Mouse (Mus musculus) right cerebral cortex, postnatal 25 days (tissue): Measurements from ENCODE around the gene Amz2.

ENCODE experiments used
- DNase-seq: peaks from one replicate; pipeline ENCODE4 v3.0.0; 2022

Gene Amz2

GRCm38 (mm10) chr11:109495771-109496474 is 70.2 kb downstream of the Amz2 start:
- DNase-seq, result no peak

- DNase-seq, result no peak
Measured at GRCm38 (mm10) chr11:109496475-109496993, 70.8 kb downstream of the Amz2 start.

DNA sequence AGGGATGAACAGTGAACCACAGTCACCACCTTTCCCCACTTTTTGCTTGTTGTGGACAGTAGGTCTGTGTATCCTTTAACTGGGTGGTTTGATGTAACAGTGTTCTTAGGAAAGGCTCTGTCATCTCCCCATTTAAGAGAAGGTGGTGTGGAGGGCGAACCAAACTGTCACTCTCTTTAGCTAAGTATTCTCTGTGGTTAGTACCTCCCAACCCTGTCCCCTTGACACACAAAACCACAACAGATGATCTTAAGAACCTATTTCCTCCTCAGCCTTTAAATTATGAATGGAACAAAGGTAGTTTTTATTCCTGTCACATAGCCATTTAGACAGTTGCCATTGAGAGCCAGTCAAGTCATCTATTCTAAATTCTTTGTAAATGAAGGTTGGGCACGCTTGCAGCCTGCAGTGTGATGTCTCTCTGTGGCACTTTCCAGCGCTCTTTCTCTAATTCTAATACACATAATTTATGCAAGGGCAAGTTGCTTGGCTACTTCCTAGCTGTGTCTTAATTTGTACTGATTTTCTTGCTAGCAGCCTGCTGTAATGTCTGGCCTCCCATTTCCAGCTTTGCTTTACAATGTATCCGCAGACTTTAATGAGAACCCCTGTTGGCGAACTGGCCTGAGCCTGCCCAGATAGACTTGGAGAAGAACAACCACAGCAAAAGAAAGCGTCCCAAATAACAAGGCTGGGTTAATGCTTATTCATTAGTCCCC is 71.4 kb downstream of the Amz2 start:
- no peak for DNase-seq

DNA sequence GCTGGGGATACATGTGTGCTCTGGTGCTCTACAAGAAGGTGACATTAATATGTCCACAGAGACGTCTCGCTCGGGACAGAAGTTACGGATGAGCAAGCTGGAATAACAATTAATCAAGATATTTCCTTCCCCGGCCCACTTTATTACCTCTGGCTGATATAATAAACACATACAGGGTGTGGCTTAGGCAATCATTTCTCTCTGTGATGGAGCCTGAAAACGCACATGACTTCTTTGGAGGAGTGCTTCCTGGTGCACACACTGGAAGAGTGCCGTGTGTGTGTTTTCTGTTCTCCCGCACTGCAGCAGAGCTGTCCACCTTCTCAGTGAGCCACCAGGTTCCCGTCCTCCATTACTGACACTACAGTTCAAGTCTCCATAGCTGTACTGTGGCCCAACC is 72.2 kb downstream of the Amz2 start:
- DNase-seq, result no peak

- no peak for DNase-seq
Measured at GRCm38 (mm10) chr11:109500206-109500605, 74.5 kb downstream of the Amz2 start.
